Mouse (Mus musculus) kidney, adult 2 months (tissue): ENCODE measurements around the gene 9430015G10Rik. TPM values are rescaled to one million over a fixed set of nuclear protein-coding genes. Genes with fewer than 3 reads are reported as not detected.
A peak's percentile ranks its signal among the peaks of the same experiment; 100 is the strongest.

Experiments
- DNase-seq: peaks from one replicate; pipeline ENCODE4 v3.0.0; 2021
- H3K27ac ChIP-seq: fragments of 200-500 bp; 2 replicates; pipeline ENCODE4 v1.5.1; 2012; ENCODE audit warnings: low read depth, low read length, control low read depth, inconsistent platforms; ENCODE audit not compliant: insufficient read depth
- H3K27me3 ChIP-seq: fragments of 200-500 bp; replicated peaks from 2 replicates; pipeline ENCODE4 v1.6.1; 2012; ENCODE audit warnings: mild to moderate bottlenecking, moderate library complexity, low read length, inconsistent platforms; ENCODE audit not compliant: control insufficient read depth, insufficient read depth
- H3K36me3 ChIP-seq: fragments of 200-500 bp; 2 replicates; pipeline ENCODE4 v1.6.1; 2012; ENCODE audit warnings: mild to moderate bottlenecking, moderate library complexity, low read length, inconsistent platforms; ENCODE audit not compliant: control insufficient read depth, insufficient read depth
- H3K4me1 ChIP-seq: fragments of 200-500 bp; 2 replicates; pipeline ENCODE4 v1.6.1; 2011; ENCODE audit warnings: low read length; ENCODE audit not compliant: control insufficient read depth, insufficient read depth
- H3K4me3 ChIP-seq: fragments of 200-500 bp; 2 replicates; pipeline ENCODE4 v1.5.1; 2011; ENCODE audit warnings: mild to moderate bottlenecking, low read depth, low read length, control low read depth; ENCODE audit not compliant: insufficient read depth
- CTCF ChIP-seq: fragments of 200-500 bp; conservative IDR thresholded peaks from 2 replicates; pipeline ENCODE4 v1.5.1; 2011; ENCODE audit warnings: low read depth, mild to moderate bottlenecking, control low read depth, low read length, moderate library complexity, mixed read lengths; ENCODE audit not compliant: insufficient read depth, insufficient read length
- POLR2A ChIP-seq: fragments of 200-500 bp; IDR thresholded peaks from one replicate; pipeline ENCODE4 v1.6.1; 2011; ENCODE audit warnings: low read depth, low read length, control low read depth
- WGBS: fragments of 180-500 bp; shearing (Covaris S2); methylation state at CpG from one replicate; pipeline ENCODE4 v1.1.7; 2018; 5-methylcytosine and 5-hydroxymethylcytosine counted together
- polyA plus RNA-seq: library from polyadenylated mRNA; depleted of rRNA; stranded (reverse); fragments of >200 nt; gene quantifications from 2 replicates; pipeline ENCODE4 v1.2.3, GENCODE M21; 2012; rRNA removed

9430015G10Rik gene
- polyA plus RNA-seq: 8.7 and 11.7 TPM in 2 replicates

DNA sequence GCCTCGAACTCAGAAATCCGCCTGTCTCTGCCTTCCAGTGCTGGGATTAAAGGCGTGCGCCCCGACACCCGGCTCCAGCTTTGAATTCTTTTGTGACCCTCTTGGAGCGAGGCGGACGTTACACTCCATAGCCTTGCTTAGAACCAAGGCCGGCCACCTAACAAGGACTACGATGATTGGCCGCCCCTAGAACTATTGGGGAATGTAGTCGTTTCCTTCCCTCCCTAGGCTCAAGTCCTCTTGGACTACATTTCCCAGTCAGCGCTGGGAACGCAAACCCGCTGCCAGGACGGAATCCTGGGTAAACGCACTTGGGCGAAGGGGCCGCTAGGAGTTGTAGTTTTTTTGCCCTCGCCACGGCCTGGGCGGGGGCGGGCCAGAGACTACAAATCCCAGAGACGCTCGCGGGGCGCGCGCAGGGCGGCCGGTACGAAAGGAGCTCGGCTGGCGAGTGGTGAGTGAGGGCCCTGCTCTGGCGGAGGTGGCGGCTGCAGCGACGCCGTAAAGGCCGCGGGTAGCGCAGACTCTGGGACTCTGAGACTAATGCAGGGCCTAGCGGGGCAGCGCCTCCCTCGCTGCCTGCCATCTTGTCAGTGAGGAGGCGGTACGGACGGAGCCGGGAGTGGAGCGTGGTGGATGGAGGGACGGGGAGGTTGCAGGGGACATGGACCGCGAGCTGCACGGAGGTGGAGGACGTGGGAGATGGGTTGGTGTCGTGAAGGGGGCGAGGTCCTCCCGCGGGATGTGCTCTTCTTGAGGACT lies at the start of gene 9430015G10Rik:
TSS of gene 9430015G10Rik (plus strand) at position 413 of the 762 bp plus-strand sequence.
- TF ChIP-seq POLR2A (no peak), CTCF (no peak)
- H3K27ac ChIP-seq: peak within 1 kb of the TSS; percentile 63
- under 1% methylated on average over 60 of the region's 60 CpGs for WGBS

DNA sequence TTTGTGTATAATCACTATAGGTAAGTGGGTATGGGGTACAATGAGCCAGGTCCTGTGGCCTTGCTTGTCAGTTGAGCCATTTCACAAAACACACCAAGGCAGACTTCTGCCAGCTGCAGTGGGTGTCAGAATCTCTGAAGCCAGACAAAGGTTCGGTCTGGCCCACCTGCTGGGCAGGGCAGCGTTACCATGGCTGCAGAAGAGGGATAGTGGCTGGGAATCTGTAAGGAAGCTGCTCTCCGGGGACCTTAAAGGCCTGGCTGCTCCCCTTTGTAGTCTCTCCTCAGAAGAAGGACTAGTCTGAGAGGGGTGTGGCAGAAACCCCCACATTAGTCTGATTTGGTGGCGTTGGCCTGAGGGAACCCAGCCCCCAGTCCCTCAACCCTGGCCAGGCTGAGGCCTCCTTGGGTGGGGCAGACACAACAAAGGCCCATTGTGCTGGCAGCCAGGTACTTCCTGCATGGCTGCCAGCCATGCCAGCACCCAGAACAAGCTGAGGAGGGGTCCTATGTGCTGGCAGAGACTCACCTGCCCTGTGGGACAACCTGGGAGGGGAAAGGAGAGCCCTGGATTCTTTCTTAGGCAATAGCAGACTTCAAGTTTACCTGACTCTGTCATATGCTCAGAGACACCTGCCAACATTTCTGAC lies 45.8 kb upstream of the 9430015G10Rik start:
- H3K27ac ChIP-seq: 0 out of 2 replicates have a peak overlapping the region, but pooled peaks have one; percentile 1
- no peak for TF ChIP-seq POLR2A
- no peak for TF ChIP-seq CTCF
- 50% methylated on average over 4 of the region's 4 CpGs for WGBS
- DNase-seq: no peak
- H3K27me3 ChIP-seq: no peaks in the 10 kb centered on the region
- H3K36me3 ChIP-seq: no peaks in the 10 kb centered on the region
- H3K4me3 ChIP-seq: no peak overlapping the region
- H3K4me1 ChIP-seq: peaks cover 26% of the 10 kb centered on the region

More for the DNA sequence above, at the start of gene 9430015G10Rik:
- H3K4me1 ChIP-seq: no peaks in the 10 kb centered on the region
- peak; percentile 99 for DNase-seq
- no peaks in the 10 kb centered on the region for H3K36me3 ChIP-seq
- H3K4me3 ChIP-seq: peak within 1 kb of the TSS; percentile 62
- no peaks in the 10 kb centered on the region for H3K27me3 ChIP-seq

DNA sequence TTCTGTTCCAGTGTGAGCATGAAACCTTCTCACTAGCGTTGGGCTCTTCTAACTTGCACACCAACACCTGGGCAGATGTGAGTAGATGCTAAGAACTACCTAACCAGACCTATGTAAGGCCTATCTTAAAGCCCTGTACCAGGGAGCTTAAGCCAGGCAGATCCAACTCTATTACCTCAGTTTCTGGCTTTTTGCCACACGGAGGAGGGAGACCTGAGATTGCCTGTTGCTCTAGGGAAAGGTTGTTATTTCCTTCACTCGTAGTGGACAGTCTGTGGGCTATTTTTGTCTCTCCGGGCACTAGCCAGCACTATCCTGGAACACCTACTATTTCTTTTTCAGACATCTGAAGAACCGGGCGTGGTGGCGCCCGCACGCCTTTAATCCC lies 45.3 kb upstream of the 9430015G10Rik start:
- peak; percentile 71 for DNase-seq
- Histone ChIP-seq H3K4me1 (peaks cover 26% of the 10 kb centered on the region), H3K4me3 (no peak overlapping the region), H3K36me3 (no peaks in the 10 kb centered on the region), H3K27me3 (no peaks in the 10 kb centered on the region), H3K27ac (0 out of 2 replicates have a peak overlapping the region, but pooled peaks have one; percentile 1)
- WGBS: 55% methylated on average over 9 of the region's 9 CpGs
- no peak for TF ChIP-seq CTCF
- TF ChIP-seq POLR2A: no peak

DNA sequence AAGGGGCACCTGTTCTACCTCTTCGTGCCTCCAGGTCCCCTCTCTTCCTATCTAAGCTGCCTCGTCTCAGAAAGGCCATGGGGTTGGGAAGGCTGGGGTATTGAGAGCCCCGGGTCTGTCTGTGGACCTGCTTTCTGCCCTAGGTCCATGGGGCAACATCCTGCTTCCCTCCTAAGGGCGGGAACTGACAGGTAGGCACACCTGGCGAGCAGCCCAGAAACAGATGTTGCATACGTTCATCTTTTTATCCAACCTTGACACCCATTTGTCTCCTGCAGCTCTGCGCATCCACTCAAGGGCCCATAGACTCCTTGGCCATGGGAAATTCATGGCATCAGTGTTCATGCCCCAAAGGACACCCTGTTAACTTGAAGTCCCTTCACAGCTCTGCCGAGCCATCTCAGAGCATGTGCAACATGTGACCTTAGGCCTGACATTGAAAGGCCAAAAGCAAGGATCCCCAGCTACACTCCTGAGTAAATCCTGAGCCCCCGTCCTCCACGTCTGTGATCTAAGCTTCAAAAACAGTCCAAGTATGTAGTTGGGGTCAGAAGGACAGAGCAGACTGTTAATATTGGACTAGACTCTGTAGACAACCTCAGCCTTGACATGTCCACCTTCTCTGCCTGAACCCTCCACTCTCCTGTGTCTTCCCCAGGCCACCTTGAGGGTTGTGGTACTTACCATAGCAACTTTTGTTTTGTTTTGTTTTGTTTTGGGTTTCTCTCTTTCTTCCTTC lies 44.5 kb upstream of the 9430015G10Rik start:
- Histone ChIP-seq H3K27ac (peak overlapping the region; percentile 64; the same call in 1 of the 2 replicates), H3K4me3 (no peak overlapping the region), H3K27me3 (no peaks in the 10 kb centered on the region), H3K4me1 (peaks cover 22% of the 10 kb centered on the region), H3K36me3 (no peaks in the 10 kb centered on the region)
- WGBS: 52% methylated on average over 10 of the region's 10 CpGs
- peak; percentile 74 for DNase-seq
- TF ChIP-seq POLR2A: no peak
- no peak for TF ChIP-seq CTCF

DNA sequence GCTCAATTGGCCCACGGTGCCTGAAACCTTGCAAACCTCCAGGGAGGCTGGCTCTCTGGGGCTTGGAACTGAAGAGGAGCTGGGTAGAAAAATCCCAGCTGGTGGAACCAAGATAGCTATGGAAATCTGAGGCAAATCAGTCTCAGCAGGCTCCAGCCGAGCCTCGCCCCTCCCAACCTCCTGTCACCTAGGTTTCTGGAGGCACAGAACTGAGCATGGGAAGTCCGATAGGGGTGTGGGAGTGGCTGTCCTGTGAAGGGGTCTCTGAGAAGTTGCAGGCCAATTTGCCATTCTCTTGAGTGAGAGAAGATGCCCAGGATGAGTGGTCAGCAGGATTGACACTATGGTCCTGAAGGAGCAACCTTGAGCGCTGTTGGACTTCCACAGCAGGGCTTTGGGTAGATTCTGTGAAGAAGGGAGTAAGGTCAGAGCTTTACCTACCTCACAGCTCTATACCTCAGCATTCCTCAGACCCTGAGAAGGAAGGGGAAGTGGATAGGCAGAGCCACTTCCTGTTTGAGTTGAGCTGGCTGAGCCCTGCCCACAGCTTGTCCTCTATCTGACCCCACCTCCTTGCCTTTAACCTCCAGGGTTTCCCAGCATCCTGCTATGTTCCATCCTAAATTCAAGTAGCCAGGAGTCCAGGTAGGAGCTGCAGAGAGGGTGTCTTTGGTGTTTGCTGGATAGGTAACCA lies 42.4 kb upstream of the 9430015G10Rik start:
- DNase-seq: no peak
- Histone ChIP-seq H3K27me3 (no peaks in the 10 kb centered on the region), H3K4me3 (no peak overlapping the region), H3K36me3 (no peaks in the 10 kb centered on the region), H3K4me1 (peaks cover 11% of the 10 kb centered on the region), H3K27ac (no peak overlapping the region)
- WGBS: 75% methylated on average over 5 of the region's 5 CpGs
- no peak for TF ChIP-seq CTCF
- TF ChIP-seq POLR2A: no peak

DNA sequence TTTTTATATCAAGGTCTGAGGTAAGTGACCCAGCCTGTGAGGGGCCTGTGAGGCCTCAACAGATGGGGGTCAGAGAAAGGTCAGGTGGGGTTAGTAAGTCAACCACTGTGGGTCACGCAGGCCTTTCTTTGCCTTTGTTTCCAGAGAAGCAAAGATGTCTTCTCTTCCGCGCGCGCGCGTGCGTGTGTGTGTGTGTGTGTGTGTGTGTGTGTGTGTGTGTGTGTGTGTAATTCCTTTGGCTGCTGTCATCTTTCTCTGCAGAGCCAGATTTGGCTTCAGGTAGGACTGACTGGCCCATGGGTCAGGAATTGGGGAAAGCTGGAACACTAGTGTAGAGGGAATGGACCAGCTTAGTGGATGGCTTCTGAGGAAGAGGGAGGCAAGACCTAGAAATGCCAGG lies 40.1 kb upstream of the 9430015G10Rik start:
- 95% methylated on average over 8 of the region's 8 CpGs for WGBS
- Histone ChIP-seq H3K4me1 (peaks cover 11% of the 10 kb centered on the region), H3K36me3 (no peaks in the 10 kb centered on the region), H3K27me3 (no peaks in the 10 kb centered on the region), H3K27ac (no peak overlapping the region), H3K4me3 (no peak overlapping the region)
- no peak for DNase-seq
- TF ChIP-seq POLR2A: no peak
